Mouse (Mus musculus): ENCODE data around the gene Cwf19l2.
A peak's percentile ranks its signal among the peaks of the same experiment; 100 is the strongest.
"Not testable (repeated sequence)": the region's sequence is repeated elsewhere in the genome, so short reads cannot be mapped to it uniquely, and the experiment has no call there.

Gene Cwf19l2

DNA sequence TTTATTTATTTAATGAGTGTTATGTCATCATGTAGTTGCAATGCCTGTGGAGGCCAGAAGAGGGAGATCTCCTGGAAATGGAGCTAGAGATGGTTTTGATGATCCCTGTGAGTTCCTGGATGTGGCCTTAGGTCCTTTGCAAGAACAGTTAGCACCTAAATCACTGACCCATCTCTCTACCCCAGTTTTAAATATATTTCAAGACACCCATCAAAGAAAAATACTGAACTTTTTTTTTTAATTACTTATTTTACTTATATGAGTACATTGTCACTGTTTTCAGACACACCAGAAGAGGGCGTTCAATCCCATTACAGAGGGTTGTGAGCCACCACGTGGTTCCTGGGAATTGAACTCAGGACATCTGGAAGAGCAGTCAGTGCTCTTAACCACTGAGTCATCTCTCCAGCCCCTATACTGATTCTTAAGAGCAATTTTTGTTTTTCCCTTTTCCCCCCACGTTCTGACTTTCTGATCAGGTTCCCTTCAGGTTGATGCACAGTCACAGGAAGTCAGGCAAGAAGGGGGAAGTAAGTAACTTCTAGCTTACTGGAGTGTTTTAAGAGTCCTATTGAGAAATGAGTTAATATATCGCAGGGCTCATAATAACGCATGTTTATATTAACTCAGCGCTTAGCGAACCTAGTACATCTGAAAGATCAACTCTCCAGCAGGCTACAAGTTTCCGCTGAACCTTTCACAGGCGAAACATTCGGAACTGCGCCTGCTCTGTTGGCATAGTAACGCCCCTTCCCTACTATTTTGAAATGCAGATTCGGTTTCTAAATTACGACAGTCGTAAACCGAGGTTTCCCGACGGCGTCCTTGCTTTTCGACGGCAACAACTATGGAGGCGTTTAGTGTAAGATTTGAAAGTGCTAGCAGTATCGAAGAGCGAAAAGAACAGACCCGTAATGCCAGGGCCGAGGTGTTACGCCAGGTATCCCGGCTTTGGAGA is at the start of gene Cwf19l2:
Gene Cwf19l2, plus strand, starts transcription at position 342 of the 958 bp plus-strand sequence.
- peak; percentile 77 for DNase-seq (ENCODE audit: low spot score)

GRCm38 (mm10) chr9:3376323-3376722 is 27.1 kb upstream of the Cwf19l2 start:
- not testable (repeated sequence) for DNase-seq (ENCODE audit: low spot score)

DNA sequence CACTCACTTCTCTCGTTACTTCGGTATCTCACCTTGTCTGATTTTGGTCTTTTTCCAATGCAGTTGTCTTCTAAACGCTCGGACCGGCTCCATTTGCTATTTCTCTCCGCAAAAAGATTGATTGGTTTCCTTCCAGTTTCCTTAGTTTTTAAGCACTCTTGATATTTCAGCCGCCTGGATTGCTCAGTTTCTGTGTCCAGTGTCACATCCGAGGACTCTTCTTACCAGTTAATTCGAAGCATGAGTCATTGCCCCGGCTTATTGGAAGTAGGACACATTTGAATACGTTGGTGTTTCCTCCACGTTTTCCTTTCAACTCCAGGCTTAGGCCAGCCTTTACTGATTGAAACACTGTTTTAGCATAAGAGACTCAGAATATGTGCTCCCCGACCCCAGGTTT is 980 bp downstream of the Cwf19l2 start:
- no peak for DNase-seq (ENCODE audit: low spot score)

DNA sequence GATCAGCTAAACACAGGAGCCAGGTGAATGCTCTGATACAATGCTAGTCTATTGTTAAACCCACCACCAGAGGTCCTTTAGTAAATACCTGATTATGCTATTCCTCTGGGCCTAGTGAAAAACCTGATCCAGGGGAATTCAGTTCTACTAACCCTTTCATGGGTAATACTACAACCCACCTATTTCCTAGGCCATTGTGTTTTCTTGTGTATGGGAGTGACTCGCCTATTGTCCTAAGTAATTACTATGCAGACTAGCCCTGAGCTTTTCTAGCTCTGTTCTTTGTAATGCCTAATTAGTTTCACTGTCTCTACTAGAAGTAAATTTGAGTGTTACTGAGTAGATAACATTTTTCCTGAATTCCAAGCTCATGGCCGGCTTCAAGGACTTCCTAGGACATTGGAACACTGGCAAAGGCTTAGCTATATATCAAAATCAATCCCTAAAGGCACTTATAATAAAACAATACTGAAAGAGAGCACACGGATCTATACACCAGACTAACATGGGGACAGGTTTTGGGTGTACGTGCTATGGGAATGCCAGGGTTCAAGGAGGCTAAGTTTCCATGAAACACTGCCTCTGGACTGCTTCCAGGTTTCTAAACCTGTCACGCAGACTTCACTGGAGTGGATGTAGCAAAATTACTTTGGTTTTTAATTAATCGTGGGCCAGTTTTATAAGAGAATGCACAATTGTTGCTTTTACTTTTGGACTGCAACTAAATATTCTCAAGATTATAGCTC is 36.3 kb downstream of the Cwf19l2 start:
- DNase-seq (ENCODE audit: low spot score): not testable (repeated sequence)

DNA sequence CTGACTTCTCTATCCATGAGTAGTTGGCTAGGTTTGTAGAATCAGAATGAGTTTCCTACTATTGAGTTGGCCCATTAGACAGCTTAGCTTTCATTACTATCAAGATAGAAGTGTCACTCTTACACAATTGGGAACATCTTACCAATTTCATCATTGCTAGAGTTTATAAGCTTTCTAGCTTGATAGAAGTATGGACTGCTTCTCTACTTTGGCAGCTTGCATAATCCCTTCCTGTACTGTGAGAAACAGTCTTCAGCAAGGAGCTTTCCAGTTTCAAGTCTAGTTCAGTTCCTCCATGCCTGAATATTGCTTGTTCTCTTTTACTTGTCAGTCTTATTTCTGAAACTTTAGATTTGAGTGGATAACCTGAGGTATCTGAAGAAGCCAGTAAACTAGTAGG is 68.5 kb downstream of the Cwf19l2 start:
- no peak for DNase-seq (ENCODE audit: low spot score)

DNA sequence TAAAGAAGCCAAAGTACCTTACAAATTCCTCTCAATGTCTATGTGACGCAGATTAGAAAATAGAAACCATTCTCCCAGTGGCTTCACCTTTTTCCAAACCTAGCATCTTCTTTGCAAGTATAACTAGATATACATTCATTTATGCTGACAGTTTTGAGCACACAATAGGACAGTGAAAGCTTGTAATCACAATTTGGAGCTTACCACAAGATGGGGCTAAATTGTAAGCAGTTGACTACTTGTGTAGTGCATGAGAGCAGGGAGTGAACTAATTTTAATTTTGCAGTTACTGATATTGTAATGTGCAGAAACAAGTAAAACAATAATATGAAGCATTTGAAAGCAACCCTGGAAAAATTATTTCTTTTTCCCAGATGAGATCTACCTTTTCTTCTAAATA is 115.3 kb downstream of the Cwf19l2 start:
- DNase-seq (ENCODE audit: low spot score): no peak

DNA sequence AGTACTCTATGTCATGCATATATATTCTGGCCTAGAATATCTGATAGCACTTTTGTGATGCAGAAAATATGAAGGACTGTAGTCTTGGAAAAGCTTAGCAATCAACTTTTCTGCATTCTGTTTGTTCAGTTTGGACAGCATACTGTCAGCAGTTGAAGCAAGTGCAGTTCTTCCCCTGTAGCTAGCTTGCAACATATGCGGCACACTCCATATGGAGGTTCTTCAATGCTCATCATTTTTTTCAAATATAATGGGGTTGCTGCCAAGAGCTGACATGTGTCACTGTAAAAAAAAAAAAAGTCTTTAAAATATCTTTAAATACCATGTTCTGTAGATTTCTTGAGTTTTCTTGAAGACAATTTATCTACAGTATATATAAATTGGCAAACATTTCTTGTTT is 115.8 kb downstream of the Cwf19l2 start:
- no peak for DNase-seq (ENCODE audit: low spot score)

GRCm38 (mm10) chr9:3521031-3521430 is 117.6 kb downstream of the Cwf19l2 start:
- DNase-seq (ENCODE audit: low spot score): no peak
